Comparison of ENCODE assay signal across 15 mouse cellular contexts in genomic region chrX:71474296-71474956, GRCm38 (mm10). TPM values are rescaled to one million over a fixed set of nuclear protein-coding genes. Genes with fewer than 3 reads are reported as not detected.
DNase-seq lines count a peak whose midpoint lies in the region; ATAC-seq and TF ChIP-seq lines count a peak whose summit lies in the region.
"Had no signal": no experiment of that assay in that cellular context is flagged by ENCODE, and none has a peak within 500 bp of the region (broad histone marks: within the 10 kb centered on the region; RNA-seq: fewer than 3 reads in every experiment).

No protein-coding gene starts in this region.

- peak overlapping the region; percentile 31 for H3K9ac ChIP-seq in liver, embryonic 14.5 days (replicated peaks)
- H3K9ac ChIP-seq in forebrain, embryonic 16.5 days (replicated peaks; ENCODE audit: low read depth, low read length), result no peak overlapping the region
- H3K9ac ChIP-seq: embryonic facial prominence, embryonic 15.5 days had no signal

- no peaks in the 10 kb centered on the region for H3K4me1 ChIP-seq in heart, embryonic 10.5 days
- peaks cover 24 to 31% of the 10 kb centered on the region in 2 experiments for H3K4me1 ChIP-seq in liver, embryonic 14.5 days (replicated peaks; ENCODE audit: control insufficient read depth in 2 of 2, insufficient read depth in 2 of 2, low read length in 1 of 2)
- no peaks in the 10 kb centered on the region for H3K4me1 ChIP-seq in forebrain, embryonic 16.5 days (replicated peaks; ENCODE audit: control insufficient read depth, insufficient read depth, low read length)

- H3K27ac ChIP-seq in heart, embryonic 10.5 days, result no peak overlapping the region
- H3K27ac ChIP-seq in liver, embryonic 14.5 days, result peak overlapping the region; percentile 84
- H3K27ac ChIP-seq in forebrain, embryonic 16.5 days (ENCODE audit: low read length), result no peak overlapping the region
- H3K27ac ChIP-seq: embryonic facial prominence, embryonic 15.5 days; kidney, postnatal 0 days had no signal

- intact Hi-C loops in heart, postnatal 14 days (cut with DNase I), result no loop called here

- no peaks in the 10 kb centered on the region for H3K36me3 ChIP-seq in heart, embryonic 10.5 days
- H3K36me3 ChIP-seq in liver, embryonic 14.5 days (replicated peaks; ENCODE audit: control insufficient read depth, insufficient read depth, low read depth), result no peaks in the 10 kb centered on the region
- no peaks in the 10 kb centered on the region for H3K36me3 ChIP-seq in forebrain, embryonic 16.5 days (ENCODE audit: control insufficient read depth, insufficient read depth)
- H3K36me3 ChIP-seq: embryonic facial prominence, embryonic 15.5 days had no signal

- ATAC-seq in erythroblast, adult 5-6 weeks (replicated peaks; ENCODE audit: low FRiP score, poor library complexity, severe bottlenecking), result peak; percentile 99
- ATAC-seq in liver, embryonic 14.5 days (ENCODE audit: insufficient read depth), result peak; percentile 99
- no peak for ATAC-seq in forebrain, embryonic 16.5 days

- H3K27me3 ChIP-seq in heart, embryonic 10.5 days (ENCODE audit: insufficient read depth, poor library complexity, severe bottlenecking), result no peaks in the 10 kb centered on the region
- H3K27me3 ChIP-seq in liver, embryonic 14.5 days (ENCODE audit: control insufficient read depth, insufficient read depth, low read length), result no peaks in the 10 kb centered on the region
- no peaks in the 10 kb centered on the region for H3K27me3 ChIP-seq in forebrain, embryonic 16.5 days (replicated peaks; ENCODE audit: control insufficient read depth, insufficient read depth, low read length)
- H3K27me3 ChIP-seq: embryonic facial prominence, embryonic 15.5 days had no signal

- no peak for TF ChIP-seq CTCF in liver, embryonic 14.5 days (IDR thresholded peaks at IDR 0.05; ENCODE audit: low read depth)

- H3K9me3 ChIP-seq in heart, embryonic 10.5 days, result no peaks in the 10 kb centered on the region
- no peaks in the 10 kb centered on the region for H3K9me3 ChIP-seq in liver, embryonic 14.5 days (ENCODE audit: control insufficient read depth, low read length)
- no peaks in the 10 kb centered on the region for H3K9me3 ChIP-seq in forebrain, embryonic 16.5 days (ENCODE audit: control insufficient read depth, low read length)
- H3K9me3 ChIP-seq: embryonic facial prominence, embryonic 15.5 days had no signal

- peak; percentile 77 for TF ChIP-seq EP300 in liver, embryonic 14.5 days (IDR thresholded peaks at IDR 0.05; ENCODE audit: low read depth)

- 54% methylated on average over 3 of the region's 3 CpGs for WGBS in heart, embryonic 10.5 days
- 29% methylated on average over 3 of the region's 3 CpGs for WGBS in liver, embryonic 14.5 days (ENCODE audit: insufficient replicate concordance)
- 90% methylated on average over 3 of the region's 3 CpGs for WGBS in forebrain, embryonic 16.5 days

- DNase-seq in heart, embryonic 10.5 days (ENCODE audit: low spot score), result peak; percentile 75
- no peak for DNase-seq in heart, postnatal 14 days
- peak; percentile 10 for DNase-seq in CD4-positive helper T cell, adult 2 months (ENCODE audit: low read depth, low spot score)
- peak; percentile 65 to 70 (median 66) for DNase-seq in liver, embryonic 14.5 days (ENCODE audit: low read depth in 3 of 3, low spot score in 3 of 3)
- no peak for DNase-seq in right cerebral cortex, postnatal 25 days
- no peak for DNase-seq in adipocyte (ENCODE audit: low spot score)
- DNase-seq: adrenal gland, postnatal 25 days; gastrocnemius, postnatal 36 days; lung, adult 18-20 months; lung, postnatal 4 days; right cerebral cortex, adult 18-20 months had no signal

- H3K4me2 ChIP-seq in liver, embryonic 14.5 days (ENCODE audit: low read depth), result peak overlapping the region; percentile 62
- H3K4me2 ChIP-seq in forebrain, embryonic 16.5 days (ENCODE audit: low read length), result no peak overlapping the region
- H3K4me2 ChIP-seq: embryonic facial prominence, embryonic 15.5 days had no signal

- no peak overlapping the region for H3K4me3 ChIP-seq in heart, embryonic 10.5 days
- H3K4me3 ChIP-seq in liver, embryonic 14.5 days (ENCODE audit: insufficient read depth in 1 of 2, low read depth in 2 of 2, low read length in 2 of 2), result peak overlapping the region; percentile 14 to 15; a peak in 2 of 4 replicates
- H3K4me3 ChIP-seq in forebrain, embryonic 16.5 days (replicated peaks; ENCODE audit: low read length), result no peak overlapping the region
- H3K4me3 ChIP-seq: embryonic facial prominence, embryonic 15.5 days had no signal

RNA-seq across cellular contexts. Expression of gene Cd99l2, which starts 18.2 kb away (rescaled TPM):
- polyA plus RNA-seq in heart, embryonic 10.5 days (2016; fragmentation: Nextera tagmentation; extraction: Ambion mirVana), result 23.9 and 28.8 TPM in 2 replicates
- total RNA-seq in heart, postnatal 14 days (2021), result 10 to 100 TPM; 48.6 to 53.6 TPM
- 0.77 and 6.1 TPM in 2 replicates for total RNA-seq in erythroblast, adult 5-6 weeks (2015; ENCODE audit: low replicate concordance)
- total RNA-seq in erythroblast, adult 5-6 weeks (2017; ENCODE audit: low replicate concordance), result 6.3 and 7.0 TPM in 2 replicates
- 5.7 and 7.2 TPM in 2 replicates for polyA plus RNA-seq in liver, embryonic 14.5 days (2012; rRNA removed)
- polyA plus RNA-seq in liver, embryonic 14.5 days (2014; fragmentation: Nextera tagmentation; extraction: Ambion mirVana), result 7.2 and 9.7 TPM in 2 replicates
- 64.6 and 71.6 TPM in 2 replicates for polyA plus RNA-seq in forebrain, embryonic 16.5 days (2015; fragmentation: Nextera tagmentation; extraction: Ambion mirVana)

Comparison
In these comparisons a context has a peak if more than half of its experiments do, and no peak if none do; other contexts are left out.
1. DNase-seq: peak in heart, embryonic 10.5 days (single experiment), CD4-positive helper T cell, adult 2 months (single experiment) and liver, embryonic 14.5 days (3 of 3); none in heart, postnatal 14 days (0 of 2), right cerebral cortex, postnatal 25 days (single experiment) and adipocyte (single experiment).
2. H3K4me3 ChIP-seq: peak in liver, embryonic 14.5 days (2 of 2); none in heart, embryonic 10.5 days (single experiment) and forebrain, embryonic 16.5 days (single experiment).